Mouse (Mus musculus) cerebellum, postnatal 14 days (tissue): ENCODE measurements around the gene Dhx35.

Experiments
- DNase-seq, 2 experiments: peaks; one replicate each; pipeline ENCODE4 v3.0.0; 2021; ENCODE audit warnings: mixed read lengths in 2 of 2

The Dhx35 gene

DNA sequence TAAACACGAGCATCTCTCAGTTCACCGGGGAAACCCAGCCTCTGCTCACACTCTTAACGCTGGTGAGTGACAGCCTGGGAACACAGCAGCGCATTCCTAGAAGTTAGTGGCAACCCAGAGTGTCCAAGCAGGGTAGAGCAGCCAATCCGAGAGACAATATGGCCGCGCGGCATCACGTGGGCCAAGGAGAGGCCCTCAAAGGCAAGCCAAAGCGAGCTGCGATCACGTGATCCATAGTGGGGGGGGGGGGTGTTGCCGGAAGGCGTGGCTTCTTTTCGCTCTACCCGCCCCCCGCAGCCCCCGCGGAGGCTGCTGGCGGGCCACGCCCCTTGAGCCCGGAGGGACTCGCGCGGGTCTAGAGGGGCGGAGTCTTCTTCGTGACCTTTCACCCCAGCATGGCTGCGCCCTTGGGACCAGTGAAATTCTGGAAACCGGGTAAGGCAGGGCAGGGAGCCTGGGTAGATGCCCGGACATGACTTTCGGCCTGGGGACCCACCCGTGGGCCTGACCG lies at the start of gene Dhx35:
Dhx35 (plus strand) TSS at position 314 of the 511 bp plus-strand sequence.
- DNase-seq: peak; percentile 90 to 92

GRCm38 (mm10) chr2:158745049-158745482 lies 49.5 kb upstream of the Dhx35 start:
- DNase-seq: peak; percentile 48 to 60

DNA sequence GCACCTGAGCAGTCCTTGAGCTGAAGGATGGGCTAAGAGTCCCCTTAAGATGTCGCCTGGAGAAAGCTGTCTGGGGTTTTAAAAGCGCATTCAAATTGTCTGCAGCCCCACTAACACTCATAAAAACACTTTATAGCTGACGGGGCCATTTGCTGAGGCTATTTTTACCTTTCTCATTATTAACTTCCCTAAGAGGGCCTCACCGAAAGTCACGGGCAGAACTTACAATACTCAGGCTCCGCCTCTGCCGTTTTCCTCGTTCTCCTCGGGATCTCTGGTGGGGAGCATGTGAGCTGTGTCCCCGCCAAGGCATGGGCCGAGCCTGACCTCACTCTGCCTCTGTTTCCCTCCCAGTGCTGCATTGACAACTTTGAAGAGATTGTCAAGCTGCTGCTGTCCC lies 48.4 kb upstream of the Dhx35 start:
- DNase-seq: no peak

DNA sequence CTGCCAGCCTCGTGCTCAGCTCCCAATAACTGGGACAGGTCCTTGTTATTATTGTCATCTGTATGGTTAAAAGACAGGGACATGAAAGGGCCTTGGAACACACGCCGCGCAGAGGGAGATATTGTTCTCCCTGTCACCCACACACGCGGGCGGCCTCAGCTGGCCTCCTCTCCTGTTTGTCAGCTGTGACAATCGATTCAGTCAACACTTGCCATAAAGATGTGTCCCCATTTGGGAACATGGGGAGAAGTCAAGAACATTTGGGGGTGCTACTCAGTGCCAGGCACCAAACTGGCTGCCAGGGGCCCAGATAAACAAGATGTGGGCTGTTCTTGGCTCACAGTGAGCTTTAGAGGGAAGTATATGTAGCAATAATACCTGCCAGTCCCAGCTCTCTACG lies 45.2 kb upstream of the Dhx35 start:
- no peak for DNase-seq

GRCm38 (mm10) chr2:158760231-158760630 lies 34.4 kb upstream of the Dhx35 start:
- DNase-seq: no peak

- no peak for DNase-seq
These were observed 32.3 kb upstream of the Dhx35 start for GRCm38 (mm10) chr2:158762339-158762738.

- peak; percentile 94 to 97 for DNase-seq
These were observed 26.8 kb upstream of the Dhx35 start, which contains the start of gene Fam83d for GRCm38 (mm10) chr2:158767742-158768339. Gene Fam83d (plus strand): TSS chr2:158768093.

- peak in 1 of 2 experiments; percentile 29 for DNase-seq
These were observed 26.3 kb upstream of the Dhx35 start for GRCm38 (mm10) chr2:158768350-158768749.

DNA sequence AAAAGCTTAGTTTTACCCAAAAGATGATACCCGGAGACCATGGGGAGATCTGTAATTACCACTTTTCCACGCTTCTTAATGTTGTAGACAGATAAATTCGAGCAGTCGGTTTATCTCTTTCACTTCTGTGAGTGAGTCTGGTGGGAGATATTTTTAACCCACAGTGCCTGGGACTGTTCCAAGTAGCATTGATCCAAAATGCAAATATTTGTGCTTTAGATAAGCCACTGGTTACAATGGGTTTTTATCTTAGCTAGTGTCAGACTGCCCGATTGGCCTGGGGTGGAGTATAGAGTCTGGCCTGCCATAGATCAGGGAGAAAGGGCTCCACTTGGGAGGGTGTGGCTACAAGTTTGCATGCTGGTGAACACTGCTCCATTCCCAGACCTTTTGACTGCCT lies 25.8 kb upstream of the Dhx35 start:
- no peak for DNase-seq

DNA sequence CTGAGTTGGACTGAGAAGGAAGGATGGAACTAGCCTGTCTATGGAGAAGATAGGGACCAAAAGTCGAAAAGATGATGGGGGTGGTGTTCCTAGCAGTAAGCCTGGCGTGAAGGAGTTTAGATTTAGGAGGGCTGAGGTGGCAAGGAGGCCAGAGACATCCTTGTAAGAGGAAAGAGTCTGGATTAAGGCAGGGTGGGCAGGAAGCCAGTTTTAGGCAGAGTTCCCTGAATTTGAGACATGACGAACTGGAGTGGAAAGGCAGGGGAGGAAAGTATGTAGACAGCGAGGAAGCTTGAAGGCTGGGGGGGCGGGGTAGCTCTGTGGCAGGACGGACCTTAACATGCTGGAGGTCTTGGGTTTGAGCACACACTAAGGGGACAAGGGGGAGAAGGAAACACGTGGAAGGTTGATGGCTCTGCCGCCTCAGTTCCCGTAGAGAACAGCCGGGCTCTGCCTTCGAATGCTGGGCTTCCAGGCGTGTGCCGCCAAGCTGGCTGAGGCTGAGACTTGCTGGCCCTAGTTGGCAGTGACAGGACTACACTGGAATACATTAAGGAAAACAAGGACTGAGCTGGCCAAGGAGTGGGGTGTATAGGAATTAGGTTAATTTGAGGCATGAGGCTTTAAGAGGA lies 24.4 kb upstream of the Dhx35 start:
- DNase-seq: peak; percentile 34 to 53

GRCm38 (mm10) chr2:158771066-158771763 lies 23.4 kb upstream of the Dhx35 start:
- DNase-seq: no peak

- no peak for DNase-seq
These were observed 21.8 kb upstream of the Dhx35 start for GRCm38 (mm10) chr2:158772808-158773207.

DNA sequence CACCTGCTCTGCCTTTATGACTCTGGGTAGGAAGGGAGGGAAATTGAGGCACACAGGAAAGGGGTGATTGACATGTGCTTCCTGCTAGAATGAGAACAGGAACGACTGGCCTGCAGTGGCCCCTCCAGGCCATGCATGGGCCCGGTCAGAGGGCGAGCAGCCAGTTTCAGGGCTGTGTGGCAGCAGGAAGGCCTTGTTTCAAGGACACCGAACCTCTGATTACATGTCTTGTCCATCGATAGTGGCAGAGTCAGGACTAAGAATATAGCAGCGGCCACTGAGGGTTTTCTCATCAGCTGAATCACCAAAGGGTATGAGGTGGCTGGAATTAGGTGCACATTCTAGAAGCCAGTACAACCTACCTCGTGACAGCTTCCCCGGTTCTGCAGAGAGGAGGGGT lies 19.7 kb upstream of the Dhx35 start:
- no peak for DNase-seq

GRCm38 (mm10) chr2:158776716-158777115 lies 17.9 kb upstream of the Dhx35 start:
- DNase-seq: peak; percentile 69 to 79

DNA sequence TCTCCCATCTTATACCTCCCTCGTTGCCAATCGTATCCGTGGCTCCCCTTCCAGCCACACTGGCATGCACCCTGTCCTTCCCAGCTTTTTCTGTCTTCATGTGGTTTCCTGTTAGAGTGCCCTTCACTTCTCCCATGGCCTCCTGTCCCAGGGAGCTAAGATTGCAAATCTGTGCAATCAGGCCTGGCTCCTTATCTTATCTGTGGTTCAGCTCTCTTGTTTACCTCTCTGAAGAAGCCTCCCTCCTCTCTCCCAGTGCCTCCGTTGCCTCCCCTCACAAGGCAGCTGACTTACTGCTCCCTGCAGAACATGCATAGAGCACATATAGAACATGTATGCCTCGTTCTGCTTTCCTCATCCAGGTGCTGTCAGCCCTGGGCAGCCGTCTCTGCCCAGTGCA lies 17.1 kb upstream of the Dhx35 start:
- DNase-seq: no peak

GRCm38 (mm10) chr2:158778349-158778748 lies 16.3 kb upstream of the Dhx35 start:
- no peak for DNase-seq

GRCm38 (mm10) chr2:158781126-158781525 lies 13.5 kb upstream of the Dhx35 start:
- DNase-seq: peak; percentile 51 to 67

DNA sequence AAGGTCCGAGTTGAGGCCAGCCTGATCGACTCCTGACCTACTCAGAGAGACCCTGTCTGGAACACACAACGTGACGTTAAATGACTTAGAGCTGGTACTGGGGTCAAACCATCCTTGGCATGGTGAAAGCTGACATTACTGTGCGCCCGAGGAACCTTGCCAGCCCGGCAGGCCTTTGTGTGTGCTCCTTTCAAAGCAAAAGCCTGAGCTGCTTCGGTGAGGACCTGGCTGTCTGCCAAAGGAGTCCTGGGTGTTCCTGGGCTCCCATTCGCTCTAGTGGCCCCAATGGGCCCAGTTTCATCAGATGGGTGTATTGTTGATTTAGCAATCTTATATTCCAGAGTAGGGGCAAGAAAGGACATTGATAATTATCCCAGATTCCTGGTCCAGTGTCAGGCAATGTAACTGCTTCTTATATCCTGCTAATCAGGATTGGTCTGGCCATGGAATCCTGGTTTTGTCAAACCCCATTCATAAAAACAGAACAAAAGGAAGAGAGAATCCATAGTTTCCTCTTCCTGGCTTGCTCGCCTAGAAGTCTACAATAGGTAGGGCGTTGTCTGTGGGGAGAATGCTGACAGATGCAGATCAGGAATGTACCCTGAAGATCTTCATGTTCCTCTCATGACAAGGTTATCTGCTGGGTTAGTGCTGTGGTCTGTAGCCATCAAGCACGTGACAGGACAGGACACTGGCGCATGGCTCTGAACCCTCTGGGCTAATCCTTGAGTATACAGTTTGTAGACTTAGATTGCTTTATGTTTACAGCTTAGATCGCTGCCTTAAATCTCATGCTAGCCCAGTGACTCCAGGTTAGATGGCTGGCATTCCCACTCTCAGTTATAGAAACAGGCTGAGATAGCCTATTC lies 7.4 kb upstream of the Dhx35 start:
- peak in 1 of 2 experiments; percentile 36 for DNase-seq

- no peak for DNase-seq
These were observed 436 bp downstream of the Dhx35 start for GRCm38 (mm10) chr2:158795043-158795442.

DNA sequence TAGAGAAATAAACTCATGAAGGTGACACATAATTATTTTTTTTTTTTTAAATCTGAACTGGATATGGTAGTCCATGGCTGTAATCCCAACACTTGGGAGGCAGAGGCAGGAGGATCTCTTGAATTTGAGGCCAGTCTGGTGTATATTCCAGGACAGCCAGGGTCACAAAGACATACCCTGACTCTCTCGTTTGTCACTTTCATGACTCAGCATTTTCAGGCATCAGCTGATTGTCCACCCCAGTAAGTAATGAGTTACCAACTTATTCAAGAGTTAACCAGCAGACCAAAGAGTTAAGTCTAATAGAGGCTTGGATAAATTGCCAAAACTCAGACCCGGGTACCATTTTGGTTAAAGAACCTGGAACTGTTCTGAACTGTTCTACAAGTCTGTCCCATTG lies 1.3 kb downstream of the Dhx35 start:
- DNase-seq: no peak

DNA sequence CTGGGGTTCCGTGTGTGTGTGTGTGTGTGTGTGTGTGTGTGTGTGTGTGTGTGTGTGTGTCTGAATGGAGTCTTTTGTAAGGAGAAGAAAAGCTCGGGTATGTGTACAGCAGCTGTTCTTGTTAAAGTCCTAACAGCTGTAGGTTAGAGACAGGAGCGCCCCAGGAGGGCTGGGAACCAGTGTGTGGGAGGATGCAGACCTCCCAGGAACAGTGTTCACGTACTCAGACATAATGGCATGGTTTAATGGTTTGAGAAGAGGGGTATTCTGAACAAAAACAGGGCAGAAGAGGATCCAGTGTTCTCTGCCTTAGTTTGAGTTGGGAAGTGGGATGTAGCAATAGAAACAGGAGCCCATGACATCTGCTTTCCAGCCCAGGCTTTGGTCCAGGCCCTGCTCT lies 4.7 kb downstream of the Dhx35 start:
- DNase-seq: no peak

DNA sequence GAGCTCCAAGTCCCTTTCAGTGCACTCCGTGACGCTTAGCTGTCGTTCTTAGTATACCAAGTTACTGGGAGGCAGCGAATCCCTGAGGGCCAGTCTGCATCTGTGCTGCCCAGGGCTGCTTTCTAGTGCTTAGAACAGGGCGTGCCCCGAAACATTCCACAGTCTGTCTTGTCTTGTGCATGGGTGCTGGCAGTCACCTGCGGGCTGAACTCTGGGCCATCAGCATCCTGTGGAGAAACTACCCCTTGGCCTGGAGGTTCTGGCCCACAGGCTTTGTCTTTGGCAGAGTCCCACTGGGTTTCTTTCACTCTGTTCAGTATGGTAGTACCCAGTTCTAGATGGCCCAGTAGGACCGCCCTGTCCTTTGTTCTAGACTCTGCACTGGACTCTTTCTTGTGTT lies 6.2 kb downstream of the Dhx35 start:
- no peak for DNase-seq

DNA sequence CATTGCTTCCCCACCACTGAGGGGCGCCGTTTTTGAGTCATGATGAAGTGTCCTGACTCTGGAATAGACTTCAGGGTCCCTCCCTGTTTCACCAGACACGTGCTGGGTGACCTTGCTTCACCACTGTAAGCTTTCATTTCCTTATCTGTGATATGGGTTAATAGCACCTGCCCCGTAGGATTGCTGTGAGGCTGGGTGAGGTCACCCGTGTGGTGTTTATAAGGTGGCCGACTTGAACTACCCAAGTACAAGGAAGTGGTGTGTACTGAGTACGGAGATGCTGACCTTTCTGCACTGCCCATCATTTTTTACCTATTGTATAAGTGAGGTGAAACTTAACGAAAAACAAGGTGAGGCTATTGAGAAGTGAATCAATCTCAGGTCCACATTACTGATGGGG lies 9.0 kb downstream of the Dhx35 start:
- no peak for DNase-seq
